Mouse (Mus musculus) thymus, adult 2 months (tissue): ENCODE data around the gene Cyp4a12b. TPM values are rescaled to one million over a fixed set of nuclear protein-coding genes. Genes with fewer than 3 reads are reported as not detected.
"Not testable (repeated sequence)": the region's sequence is repeated elsewhere in the genome, so short reads cannot be mapped to it uniquely, and the experiment has no call there.

Experiments used
- DNase-seq: peaks from one replicate; pipeline ENCODE4 v3.0.0; 2021
- H3K27ac ChIP-seq: fragments of 200-500 bp; 2 replicates; pipeline ENCODE4 v1.5.1; 2012; ENCODE audit warnings: low read length, control low read depth; ENCODE audit not compliant: control insufficient read depth, insufficient read depth
- H3K27me3 ChIP-seq: fragments of 200-500 bp; 2 replicates; pipeline ENCODE4 v1.6.1; 2012; ENCODE audit warnings: mild to moderate bottlenecking, low read length, moderate library complexity, mixed read lengths; ENCODE audit not compliant: control insufficient read depth, insufficient read depth
- H3K36me3 ChIP-seq: fragments of 200-500 bp; 2 replicates; pipeline ENCODE4 v1.6.1; 2012; ENCODE audit warnings: mild to moderate bottlenecking, low read length, moderate library complexity; ENCODE audit not compliant: control insufficient read depth, insufficient read depth
- H3K4me1 ChIP-seq: fragments of 200-500 bp; replicated peaks from 2 replicates; pipeline ENCODE4 v1.6.1; 2012; ENCODE audit warnings: low read length; ENCODE audit not compliant: control insufficient read depth, insufficient read depth
- H3K4me3 ChIP-seq: fragments of 200-500 bp; 2 replicates; pipeline ENCODE4 v1.5.1; 2012; ENCODE audit warnings: mild to moderate bottlenecking, low read length, control low read depth, moderate library complexity; ENCODE audit not compliant: control insufficient read depth, insufficient read depth
- CTCF ChIP-seq: fragments of 200-500 bp; IDR thresholded peaks from 2 replicates; pipeline ENCODE4 v1.5.1; 2012; ENCODE audit warnings: mild to moderate bottlenecking, control low read depth, low read length, moderate library complexity, borderline replicate concordance; ENCODE audit not compliant: control insufficient read depth, poor library complexity, insufficient read depth; ENCODE audit errors: extremely low read depth
- POLR2A ChIP-seq: fragments of 200-500 bp; IDR thresholded peaks from 2 replicates; pipeline ENCODE4 v1.6.1; 2012; ENCODE audit warnings: mild to moderate bottlenecking, low read length, control low read depth, moderate library complexity; ENCODE audit not compliant: control insufficient read depth, poor library complexity, insufficient read depth; ENCODE audit errors: extremely low read depth
- WGBS: fragments of 180-500 bp; shearing (Covaris S2); methylation state at CpG from one replicate; pipeline ENCODE4 v1.1.7; 2018; 5-methylcytosine and 5-hydroxymethylcytosine counted together
- polyA plus RNA-seq: library from polyadenylated mRNA; depleted of rRNA; stranded (reverse); fragments of >200 nt; gene quantifications from 2 replicates; pipeline ENCODE4 v1.2.3, GENCODE M21; 2012; rRNA removed

Cyp4a12b gene
- 0.11 TPM in 2 replicates for polyA plus RNA-seq

GRCm38 (mm10) chr4:115411324-115411723, at the start of gene Cyp4a12b:
Gene Cyp4a12b, plus strand, starts transcription at chr4:115411624.
- not testable (repeated sequence) for H3K27ac ChIP-seq, DNase-seq, H3K4me3 ChIP-seq, H3K27me3 ChIP-seq, H3K36me3 ChIP-seq, H3K4me1 ChIP-seq

DNA sequence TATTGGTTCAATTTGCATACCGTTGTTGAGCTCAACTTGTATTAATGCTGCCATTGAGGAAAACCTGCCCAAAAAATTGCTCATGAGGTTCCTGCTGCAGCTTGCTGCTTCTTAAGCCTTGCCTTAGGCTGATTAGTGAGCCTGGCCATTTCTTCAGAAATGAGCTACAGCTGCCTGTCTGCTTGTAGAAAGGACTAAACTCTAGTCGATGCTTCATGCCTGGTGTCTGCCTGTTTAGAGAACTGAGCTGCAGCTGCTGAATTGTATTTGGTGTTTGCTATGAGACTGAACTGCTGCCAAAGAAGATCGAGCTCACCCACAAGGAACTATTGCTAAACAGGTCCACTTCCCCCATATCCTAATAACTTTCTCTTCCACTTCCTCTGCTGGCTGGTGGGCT, 45.8 kb upstream of the Cyp4a12b start:
- not testable (repeated sequence) for H3K4me3 ChIP-seq, H3K4me1 ChIP-seq, H3K36me3 ChIP-seq, H3K27ac ChIP-seq, DNase-seq, H3K27me3 ChIP-seq
- 54% methylated on average over 3 of the region's 3 CpGs for WGBS

DNA sequence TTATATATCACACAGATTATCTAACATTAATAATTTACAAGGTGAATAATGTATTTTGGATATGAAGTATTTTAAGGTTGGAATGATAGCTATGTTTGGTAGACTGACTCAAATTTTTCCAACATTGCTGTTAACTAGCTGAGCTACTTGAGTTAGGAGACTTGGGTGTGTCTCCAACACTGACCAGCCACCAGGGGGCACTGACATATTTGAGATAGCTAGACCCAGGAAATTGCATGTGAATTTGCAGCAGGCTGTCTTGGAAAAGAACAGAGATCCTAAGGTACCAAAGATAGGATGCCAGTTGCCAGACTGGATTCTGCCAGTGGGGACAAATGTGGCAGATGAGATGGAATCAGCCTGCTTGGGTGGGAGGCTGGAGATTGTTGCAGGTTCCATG, 43.4 kb upstream of the Cyp4a12b start:
- not testable (repeated sequence) for DNase-seq, H3K27me3 ChIP-seq, H3K36me3 ChIP-seq, H3K27ac ChIP-seq, H3K4me1 ChIP-seq, H3K4me3 ChIP-seq

DNA sequence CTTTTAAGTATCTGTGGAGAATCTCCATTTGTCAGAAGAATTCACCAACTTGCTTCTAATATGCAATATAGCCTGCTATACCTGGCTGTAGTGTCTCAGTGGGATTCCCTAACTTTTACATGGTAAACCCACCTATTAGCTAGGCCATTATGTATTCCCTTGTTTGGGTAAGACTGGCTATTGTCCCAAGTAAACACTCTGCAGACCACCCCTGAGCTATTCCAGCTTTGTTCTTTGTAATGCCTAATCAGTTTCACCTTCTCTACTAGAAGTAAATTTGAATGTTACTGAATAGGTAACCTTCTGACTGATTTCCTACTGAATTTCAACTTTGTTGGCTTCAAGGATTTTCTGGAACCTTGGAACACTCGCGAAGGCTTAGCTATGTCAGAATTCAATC, 15.2 kb upstream of the Cyp4a12b start:
- not testable (repeated sequence) for DNase-seq, H3K4me3 ChIP-seq, H3K36me3 ChIP-seq, H3K4me1 ChIP-seq, H3K27me3 ChIP-seq, H3K27ac ChIP-seq
- WGBS, result 91% methylated on average over 2 of the region's 2 CpGs

- not testable (repeated sequence) for DNase-seq, H3K27me3 ChIP-seq, H3K36me3 ChIP-seq, H3K4me1 ChIP-seq, H3K4me3 ChIP-seq, H3K27ac ChIP-seq
These were observed 14.5 kb upstream of the Cyp4a12b start for GRCm38 (mm10) chr4:115396950-115397349.

- H3K27me3 ChIP-seq, result no peaks in the 10 kb centered on the region
- TF ChIP-seq POLR2A (no peak), CTCF (no peak)
- H3K36me3 ChIP-seq, result no peaks in the 10 kb centered on the region
- 42% methylated on average over 3 of the region's 3 CpGs for WGBS
- no peaks in the 10 kb centered on the region for H3K4me1 ChIP-seq
- DNase-seq, result no peak
- no peak overlapping the region for H3K27ac ChIP-seq
- no peak overlapping the region for H3K4me3 ChIP-seq
These were observed 39.2 kb downstream of the Cyp4a12b start for GRCm38 (mm10) chr4:115450577-115451137.

GRCm38 (mm10) chr4:115452304-115452703, 40.9 kb downstream of the Cyp4a12b start, which contains the start of gene Cyp4a30b:
Gene Cyp4a30b, plus strand, starts transcription at chr4:115452604.
- no peaks in the 10 kb centered on the region for H3K36me3 ChIP-seq

GRCm38 (mm10) chr4:115473585-115473984, 62.2 kb downstream of the Cyp4a12b start:
- H3K36me3 ChIP-seq, H3K4me1 ChIP-seq, H3K27me3 ChIP-seq, H3K4me3 ChIP-seq, DNase-seq, H3K27ac ChIP-seq: not testable (repeated sequence)
- 68% methylated on average over 3 of the region's 3 CpGs for WGBS

More at GRCm38 (mm10) chr4:115452304-115452703, 40.9 kb downstream of the Cyp4a12b start, which contains the start of gene Cyp4a30b:
- TF ChIP-seq CTCF (no peak), POLR2A (no peak)
- Histone ChIP-seq H3K27ac (no peak within 1 kb of the TSS), H3K4me1 (no peaks in the 10 kb centered on the region), H3K27me3 (no peaks in the 10 kb centered on the region), H3K4me3 (no peak within 1 kb of the TSS)
- DNase-seq, result no peak
- 91% methylated on average over 3 of the region's 3 CpGs for WGBS

GRCm38 (mm10) chr4:115476051-115476450, 64.6 kb downstream of the Cyp4a12b start:
- H3K27ac ChIP-seq, H3K4me3 ChIP-seq, H3K4me1 ChIP-seq, DNase-seq, H3K36me3 ChIP-seq, H3K27me3 ChIP-seq: not testable (repeated sequence)
